Mouse (Mus musculus): Measurements from ENCODE around the gene Mnt. TPM values are rescaled to one million over a fixed set of nuclear protein-coding genes. Genes with fewer than 3 reads are reported as not detected.
"Not testable (repeated sequence)": the region's sequence is repeated elsewhere in the genome, so short reads cannot be mapped to it uniquely, and the experiment has no call there.

The Mnt gene
- 35.5 and 37.7 TPM in 2 replicates for total RNA-seq (2021)
- long read RNA-seq, full-length matches to known transcripts: 1 of 19 reads
- long read RNA-seq, partial matches to known transcripts: 18 of 19 reads
- long read RNA-seq, other reads (novel, unspliced or antisense): 0 of 19 reads

- peak; percentile 97 for DNase-seq
These were observed at the start of gene Mnt for GRCm38 (mm10) chr11:74830256-74831161. Gene Mnt (plus strand): TSS chr11:74830920.

- DNase-seq: no peak
These were observed 37.8 kb upstream of the Mnt start for GRCm38 (mm10) chr11:74792874-74793273.

GRCm38 (mm10) chr11:74800658-74801057 lies 30.1 kb upstream of the Mnt start:
- no peak for DNase-seq

DNA sequence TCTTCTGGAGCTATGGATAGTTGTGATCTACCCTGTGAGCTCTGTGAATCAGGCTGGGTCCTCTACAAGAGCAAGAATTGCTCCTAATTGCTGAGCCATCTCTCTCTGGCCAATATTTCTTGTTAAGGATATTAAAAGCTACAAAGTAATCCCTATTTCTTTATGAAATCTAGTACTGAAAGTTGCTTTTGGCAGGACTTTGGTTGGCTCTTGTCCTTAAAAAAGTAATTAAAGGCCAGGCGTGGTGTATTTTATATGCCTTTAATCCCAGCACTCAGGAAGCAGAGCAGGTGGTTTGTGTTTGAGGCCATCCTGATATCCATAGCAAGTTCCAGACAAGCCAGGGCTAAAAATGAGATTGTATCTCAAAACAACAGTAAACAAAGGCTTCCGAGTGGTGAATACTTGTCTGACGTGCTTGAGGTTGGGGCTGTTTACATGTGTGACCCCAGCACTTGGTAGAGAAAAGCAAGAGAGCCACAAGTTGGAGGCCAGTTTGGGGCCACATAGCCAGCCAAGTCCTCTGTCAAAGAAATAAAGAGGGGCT lies 26.6 kb upstream of the Mnt start:
- no peak for DNase-seq

DNA sequence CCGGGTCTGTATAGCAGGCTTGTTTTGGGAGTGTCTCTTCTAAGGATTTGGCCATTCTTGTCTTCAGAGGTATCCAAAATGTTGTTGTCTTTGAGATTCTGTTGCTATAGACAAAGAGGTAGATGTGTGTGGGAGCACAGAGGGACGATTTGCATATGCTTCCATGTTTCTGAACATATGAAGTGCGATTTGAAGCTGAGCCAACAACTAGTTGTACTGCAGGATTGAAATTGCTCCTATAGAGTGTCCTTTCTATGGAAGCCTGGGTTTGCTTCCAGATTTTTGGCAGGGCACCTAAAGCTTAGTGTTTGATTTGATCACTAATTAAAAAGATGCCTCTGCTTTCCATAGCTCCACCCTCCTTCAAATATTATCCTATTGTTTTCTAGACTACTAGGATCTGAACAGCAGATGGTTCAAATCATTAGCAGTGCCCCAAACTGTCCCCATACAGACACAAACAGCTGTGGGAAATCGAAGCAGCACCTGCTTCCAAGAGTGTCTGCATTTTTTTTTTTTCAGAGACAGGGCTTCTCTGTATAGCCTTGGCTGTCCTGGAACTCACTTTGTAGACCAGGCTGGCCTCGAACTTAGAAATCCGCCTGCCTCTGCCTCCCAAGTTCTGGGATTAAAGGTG lies 23.4 kb upstream of the Mnt start:
- DNase-seq: no peak

DNA sequence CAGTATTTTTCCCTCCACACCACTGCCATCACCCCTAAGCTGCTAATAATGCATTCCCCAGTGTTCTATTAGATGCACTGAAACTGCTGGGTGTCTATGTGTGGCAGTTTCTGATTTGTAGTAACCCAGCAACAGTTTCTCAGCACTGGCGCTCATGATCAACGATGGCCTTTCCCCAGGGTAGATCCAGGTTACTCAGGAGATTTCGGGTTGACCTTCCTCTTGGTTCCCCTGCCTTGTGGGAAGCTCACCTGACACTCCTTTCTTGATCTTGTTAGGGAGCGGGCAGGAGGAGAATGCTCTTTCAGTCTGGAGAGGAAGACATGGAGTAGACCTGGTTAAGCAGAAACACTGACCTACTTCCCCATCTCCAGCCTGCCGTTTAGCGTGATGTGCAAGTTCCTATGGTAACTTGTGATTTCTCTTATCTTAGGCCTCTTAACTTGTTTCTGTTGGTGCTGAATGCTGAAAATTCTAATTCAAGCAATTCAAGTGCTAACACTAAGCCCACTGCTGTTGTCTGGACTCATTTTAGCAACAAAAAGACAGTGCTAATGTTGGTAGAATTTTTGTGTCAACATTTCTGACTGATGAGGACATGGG lies 22.4 kb upstream of the Mnt start:
- DNase-seq: no peak

DNA sequence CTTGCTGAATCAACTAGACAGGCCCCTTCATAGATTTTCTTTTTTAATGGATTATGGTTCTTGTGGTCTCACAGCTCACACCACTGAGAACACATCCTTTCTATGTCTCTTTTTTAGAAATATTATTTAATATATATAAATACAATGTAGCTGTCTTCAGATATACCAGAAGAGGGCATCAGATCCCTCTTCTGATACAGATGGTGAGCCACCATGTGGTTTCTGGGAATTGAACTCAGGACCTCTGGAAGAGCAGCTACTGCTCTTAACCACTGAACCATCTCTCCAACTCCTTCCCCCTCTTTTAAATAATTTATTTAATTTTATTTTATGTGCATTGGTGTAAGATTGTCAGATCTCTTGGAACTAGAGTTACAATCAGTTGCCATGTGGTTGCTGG lies 20.6 kb upstream of the Mnt start:
- no peak for DNase-seq

DNA sequence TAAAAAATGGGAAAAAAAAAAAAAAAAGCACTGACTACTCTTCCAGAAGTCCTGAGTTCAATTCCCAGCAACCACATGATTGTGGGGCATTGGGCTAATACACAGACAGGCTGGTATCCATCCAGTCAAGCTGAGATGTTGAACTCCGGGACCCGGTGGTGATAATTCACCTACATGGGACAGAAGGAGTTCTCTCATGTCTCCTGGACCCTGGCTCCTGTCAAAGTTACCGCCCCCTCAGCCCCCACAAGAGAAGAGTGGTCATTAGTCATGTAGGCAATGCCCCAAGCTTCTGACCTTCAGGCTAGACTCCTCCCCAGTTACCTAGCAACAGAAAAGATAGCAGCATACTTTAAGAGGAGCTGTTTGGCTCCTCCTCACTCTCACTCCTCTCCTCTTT lies 19.7 kb upstream of the Mnt start:
- not testable (repeated sequence) for DNase-seq

DNA sequence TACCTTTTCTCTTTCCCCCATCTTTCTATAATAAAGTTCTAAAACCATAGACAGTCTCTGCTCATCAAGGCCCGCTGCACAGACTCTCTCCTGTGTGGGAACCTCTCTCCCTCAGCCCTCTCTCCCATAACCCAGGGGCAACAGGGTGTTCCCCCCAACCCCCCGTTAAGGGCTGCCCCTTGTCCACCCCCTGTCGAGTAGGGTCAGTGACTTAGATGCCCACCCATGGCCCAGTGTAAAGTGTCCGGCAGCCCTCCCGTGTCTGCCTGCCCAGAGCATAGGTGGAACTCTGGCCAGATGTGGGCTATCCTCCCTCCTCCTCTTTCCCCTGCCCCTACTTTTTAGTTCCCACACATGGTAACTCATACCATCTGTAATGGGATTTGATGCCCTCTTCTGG lies 19.2 kb upstream of the Mnt start:
- DNase-seq: no peak

GRCm38 (mm10) chr11:74815795-74816194 lies 14.9 kb upstream of the Mnt start:
- no peak for DNase-seq

DNA sequence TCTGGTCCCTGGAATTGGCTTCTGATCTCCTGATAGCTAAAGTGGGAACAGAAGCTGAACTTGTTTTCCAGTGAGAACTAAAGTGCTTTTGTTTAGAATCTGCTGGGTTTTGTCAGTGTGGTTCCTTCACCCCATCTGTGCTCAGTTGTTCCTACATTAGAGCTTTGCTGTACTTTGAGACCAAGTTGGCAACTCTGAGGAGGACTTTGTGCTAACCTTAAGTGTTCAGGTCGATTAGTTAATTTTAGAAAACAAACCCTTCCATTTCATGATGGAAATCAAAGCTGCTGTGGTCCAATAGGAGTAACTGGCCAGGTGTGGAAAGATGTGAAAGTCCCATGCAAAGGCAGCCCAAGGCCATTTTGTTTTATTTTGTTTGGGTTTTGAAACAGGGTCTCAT lies 9.8 kb upstream of the Mnt start:
- no peak for DNase-seq

DNA sequence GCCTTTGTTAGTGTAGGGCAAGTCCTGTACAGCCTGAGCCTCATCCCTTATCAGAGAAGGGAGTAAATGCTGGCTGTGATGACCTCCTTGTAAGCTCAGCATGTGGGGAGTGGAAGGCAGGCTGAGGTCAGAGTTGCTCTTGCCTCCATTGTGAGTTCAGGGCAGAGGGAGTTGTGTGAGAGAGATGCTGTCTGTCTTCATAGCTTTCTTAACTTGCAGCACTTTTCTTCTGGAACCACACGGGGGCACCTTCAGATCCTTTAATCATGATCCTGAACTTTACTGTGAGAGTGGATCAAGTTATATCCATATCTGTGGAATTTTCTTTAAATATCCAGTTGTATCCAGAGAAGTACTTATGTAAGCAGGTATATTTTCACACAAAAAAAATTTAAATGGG lies 9.3 kb upstream of the Mnt start:
- no peak for DNase-seq

DNA sequence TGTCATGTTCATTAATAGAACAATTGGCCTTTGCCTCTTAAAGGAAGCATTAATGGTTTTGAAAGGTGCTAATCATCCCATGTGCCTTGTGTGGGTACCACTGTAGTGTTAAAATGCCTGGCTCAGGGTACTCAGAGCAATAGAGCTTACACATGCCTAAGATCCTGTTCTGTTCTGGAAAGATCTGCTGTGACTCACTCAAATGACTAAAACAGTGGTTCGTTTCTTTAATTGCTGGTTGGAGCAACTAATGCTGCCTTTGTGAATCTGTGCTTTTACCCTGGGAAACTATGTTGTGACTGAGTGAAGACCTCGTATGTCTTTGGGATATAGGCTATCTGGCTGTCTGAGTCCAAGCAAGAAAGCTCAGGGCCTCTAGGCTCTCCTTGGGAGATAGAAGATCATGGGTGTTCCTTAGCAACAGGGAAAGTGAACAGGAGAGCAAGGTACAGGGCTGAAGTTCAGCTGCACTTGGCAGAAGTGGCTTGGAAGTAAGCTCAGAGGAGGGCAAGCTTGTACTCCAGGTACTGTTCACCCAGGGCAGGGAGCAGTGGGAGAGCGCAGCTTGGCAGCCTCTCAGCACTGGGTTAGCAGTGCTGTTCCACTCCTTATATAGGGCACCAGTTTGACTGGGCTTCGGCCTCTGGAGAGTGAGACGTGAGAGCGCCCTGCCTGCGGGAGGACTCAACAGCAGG lies 7.8 kb upstream of the Mnt start:
- DNase-seq: no peak

GRCm38 (mm10) chr11:74826151-74826550 lies 4.6 kb upstream of the Mnt start:
- peak; percentile 51 for DNase-seq

GRCm38 (mm10) chr11:74826702-74827101 lies 4.0 kb upstream of the Mnt start:
- DNase-seq: no peak

DNA sequence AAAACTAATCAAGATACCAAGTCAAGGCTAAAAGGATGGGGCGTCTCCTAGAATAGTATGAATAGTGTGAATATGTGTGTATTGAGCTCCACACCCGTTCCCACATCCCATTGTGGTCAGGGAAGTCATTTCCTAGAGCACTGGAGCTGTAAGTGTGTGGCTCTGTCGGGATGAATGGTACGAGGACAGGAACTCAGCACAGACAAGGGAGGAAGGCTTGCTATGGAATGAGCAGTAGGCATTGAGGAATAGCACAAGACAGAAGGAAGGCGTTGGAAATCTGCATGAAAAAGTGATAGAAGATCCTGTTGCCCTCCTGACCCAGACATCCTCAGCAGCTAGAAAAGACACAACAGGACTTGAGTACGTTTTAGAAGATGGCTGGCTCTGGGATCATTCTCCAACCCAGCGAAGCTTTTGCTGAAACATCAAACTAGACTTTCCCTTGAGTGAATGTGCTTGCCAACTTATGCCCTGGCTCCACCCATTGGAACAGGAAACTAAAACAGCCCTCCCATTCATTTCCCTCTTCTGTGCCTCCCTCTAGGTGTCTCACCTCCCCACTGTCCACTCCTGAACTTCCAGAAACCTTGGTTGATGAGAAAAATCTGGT lies 2.8 kb upstream of the Mnt start:
- DNase-seq: no peak

- no peak for DNase-seq
These were observed 2.3 kb upstream of the Mnt start for GRCm38 (mm10) chr11:74828404-74828931.

- DNase-seq: no peak
These were observed 1.7 kb upstream of the Mnt start for GRCm38 (mm10) chr11:74828965-74829550.

- DNase-seq: peak; percentile 86
These were observed 908 bp upstream of the Mnt start for GRCm38 (mm10) chr11:74829812-74830211.

- DNase-seq: peak; percentile 59
These were observed 478 bp downstream of the Mnt start for GRCm38 (mm10) chr11:74831191-74831605.
